Mouse (Mus musculus) stomach, embryonic 16.5 days (tissue): Measurements from ENCODE around the gene Cacna2d3. TPM values are rescaled to one million over a fixed set of nuclear protein-coding genes. Genes with fewer than 3 reads are reported as not detected.

Source experiments
- ATAC-seq: fragments of 200-750 bp; cut with Nextera tagmentation; 2 replicates; pipeline ENCODE4 v1.8.0; 2017; ENCODE audit warnings: moderate number of reproducible peaks, moderate TSS enrichment; ENCODE audit not compliant: insufficient read depth, low FRiP score
- H3K27ac ChIP-seq: fragments of 300-500 bp; sonication (generic); 2 replicates; pipeline ENCODE4 v1.5.1; 2014; ENCODE audit warnings: low read length
- H3K27me3 ChIP-seq: fragments of 300-500 bp; sonication (generic); 2 replicates; pipeline ENCODE4 v1.6.1; 2014; ENCODE audit warnings: low read length, control low read depth, mixed read lengths; ENCODE audit not compliant: control insufficient read depth, insufficient read depth
- H3K36me3 ChIP-seq: fragments of 300-500 bp; sonication (generic); 2 replicates; pipeline ENCODE4 v1.6.1; 2014; ENCODE audit warnings: low read length; ENCODE audit not compliant: control insufficient read depth, insufficient read depth
- H3K4me1 ChIP-seq: fragments of 300-500 bp; sonication (generic); 2 replicates; pipeline ENCODE4 v1.6.1; 2014; ENCODE audit warnings: low read length, control low read depth, mixed read lengths; ENCODE audit not compliant: control insufficient read depth, insufficient read depth
- H3K4me2 ChIP-seq: fragments of 300-500 bp; sonication (generic); 2 replicates; pipeline ENCODE4 v1.6.1; 2014; ENCODE audit warnings: low read depth, low read length, mixed read lengths
- H3K4me3 ChIP-seq: fragments of 300-500 bp; sonication (generic); replicated peaks from 2 replicates; pipeline ENCODE4 v1.5.1; 2014; ENCODE audit warnings: mild to moderate bottlenecking, low read length
- H3K9ac ChIP-seq: fragments of 300-500 bp; sonication (generic); 2 replicates; pipeline ENCODE4 v1.6.1; 2014; ENCODE audit warnings: low read length
- H3K9me3 ChIP-seq: fragments of 300-500 bp; sonication (generic); replicated peaks from 2 replicates; pipeline ENCODE4 v1.6.1; 2016; ENCODE audit warnings: low read length, control low read depth; ENCODE audit not compliant: control insufficient read depth
- WGBS: fragments of 180-500 bp; shearing (Covaris S2); extraction: QIAGEN DNeasy Blood & Tissue Kit; methylation state at CpG from one replicate; pipeline ENCODE4 v1.1.7; 2014; 5-methylcytosine and 5-hydroxymethylcytosine counted together
- polyA plus RNA-seq: library from polyadenylated mRNA; unstranded; fragments of >200 nt; fragmentation: Nextera tagmentation; extraction: Ambion mirVana; gene quantifications from 2 replicates; pipeline ENCODE4 v1.2.1, GENCODE M21; 2015

Gene Cacna2d3
- polyA plus RNA-seq, 1 experiment from 2014 or later = 1.6 TPM

GRCm38 (mm10) chr14:29556152-29556551 lies 165.5 kb downstream of the Cacna2d3 start:
- no peaks in the 10 kb centered on the region for H3K36me3 ChIP-seq
- no peak overlapping the region for H3K4me3 ChIP-seq
- ATAC-seq = no peak
- H3K4me1 ChIP-seq = no peaks in the 10 kb centered on the region
- no peaks in the 10 kb centered on the region for H3K9me3 ChIP-seq
- H3K27ac ChIP-seq = no peak overlapping the region
- WGBS = 90% methylated on average over 3 of the region's 3 CpGs
- no peak overlapping the region for H3K4me2 ChIP-seq
- no peak overlapping the region for H3K9ac ChIP-seq
- no peaks in the 10 kb centered on the region for H3K27me3 ChIP-seq

- 77% methylated on average over 5 of the region's 5 CpGs for WGBS
Measured at GRCm38 (mm10) chr14:29552471-29552870, 169.2 kb downstream of the Cacna2d3 start.

GRCm38 (mm10) chr14:29548646-29549045 lies 173.0 kb downstream of the Cacna2d3 start:
- no peak overlapping the region for H3K4me3 ChIP-seq
- H3K4me1 ChIP-seq = no peaks in the 10 kb centered on the region
- H3K27me3 ChIP-seq = no peaks in the 10 kb centered on the region
- no peaks in the 10 kb centered on the region for H3K36me3 ChIP-seq
- H3K9me3 ChIP-seq = no peaks in the 10 kb centered on the region
- no peak for ATAC-seq
- WGBS = 79% methylated on average over 5 of the region's 5 CpGs
- no peak overlapping the region for H3K27ac ChIP-seq
- no peak overlapping the region for H3K9ac ChIP-seq
- H3K4me2 ChIP-seq = no peak overlapping the region

More at GRCm38 (mm10) chr14:29552471-29552870, 169.2 kb downstream of the Cacna2d3 start:
- Histone ChIP-seq H3K4me2 (no peak overlapping the region), H3K27ac (no peak overlapping the region), H3K9ac (no peak overlapping the region), H3K4me3 (no peak overlapping the region), H3K27me3 (no peaks in the 10 kb centered on the region), H3K4me1 (no peaks in the 10 kb centered on the region), H3K9me3 (no peaks in the 10 kb centered on the region), H3K36me3 (no peaks in the 10 kb centered on the region)
- ATAC-seq = no peak

GRCm38 (mm10) chr14:29530516-29530915 lies 191.1 kb downstream of the Cacna2d3 start:
- H3K9me3 ChIP-seq = no peaks in the 10 kb centered on the region
- ATAC-seq = no peak
- no peaks in the 10 kb centered on the region for H3K4me1 ChIP-seq
- no peak overlapping the region for H3K27ac ChIP-seq
- H3K36me3 ChIP-seq = no peaks in the 10 kb centered on the region
- H3K9ac ChIP-seq = no peak overlapping the region
- no peak overlapping the region for H3K4me2 ChIP-seq
- no peaks in the 10 kb centered on the region for H3K27me3 ChIP-seq
- 61% methylated on average over 3 of the region's 3 CpGs for WGBS
- H3K4me3 ChIP-seq = no peak overlapping the region

DNA sequence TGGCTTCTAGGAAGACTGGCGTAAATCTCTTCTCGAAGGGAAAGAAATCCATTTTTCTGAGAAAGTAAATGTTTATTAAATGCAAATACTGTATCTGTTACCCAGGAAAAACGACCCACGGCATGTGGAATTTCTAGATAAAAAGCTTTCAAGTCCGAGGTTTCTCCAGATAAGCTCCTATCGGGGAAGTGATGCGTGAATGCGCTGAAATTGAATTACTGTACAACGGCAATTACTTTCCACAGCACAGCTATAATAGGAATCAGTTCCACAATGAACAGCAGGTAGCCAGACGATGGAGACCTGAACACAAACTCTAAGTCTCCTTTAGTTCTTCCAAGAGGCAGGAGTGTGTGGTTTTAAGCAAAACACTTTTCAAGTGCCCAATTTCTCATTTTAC lies 193.0 kb downstream of the Cacna2d3 start:
- WGBS = 48% methylated on average over 10 of the region's 10 CpGs
- H3K27me3 ChIP-seq = no peaks in the 10 kb centered on the region
- no peaks in the 10 kb centered on the region for H3K9me3 ChIP-seq
- no peak overlapping the region for H3K4me3 ChIP-seq
- H3K27ac ChIP-seq = no peak overlapping the region
- no peak for ATAC-seq
- no peak overlapping the region for H3K9ac ChIP-seq
- no peaks in the 10 kb centered on the region for H3K4me1 ChIP-seq
- H3K4me2 ChIP-seq = no peak overlapping the region
- no peaks in the 10 kb centered on the region for H3K36me3 ChIP-seq

- 66% methylated on average over 7 of the region's 7 CpGs for WGBS
Measured at GRCm38 (mm10) chr14:29519751-29520669, 201.7 kb downstream of the Cacna2d3 start.

GRCm38 (mm10) chr14:29502667-29503066 lies 219.0 kb downstream of the Cacna2d3 start:
- no peaks in the 10 kb centered on the region for H3K36me3 ChIP-seq
- H3K4me2 ChIP-seq = no peak overlapping the region
- no peak overlapping the region for H3K9ac ChIP-seq
- no peak for ATAC-seq
- H3K9me3 ChIP-seq = no peaks in the 10 kb centered on the region
- no peaks in the 10 kb centered on the region for H3K27me3 ChIP-seq
- 62% methylated on average over 5 of the region's 5 CpGs for WGBS
- H3K4me1 ChIP-seq = no peaks in the 10 kb centered on the region
- no peak overlapping the region for H3K4me3 ChIP-seq
- no peak overlapping the region for H3K27ac ChIP-seq

More at GRCm38 (mm10) chr14:29519751-29520669, 201.7 kb downstream of the Cacna2d3 start:
- no peak for ATAC-seq
- H3K9ac ChIP-seq = no peak overlapping the region
- H3K4me3 ChIP-seq = no peak overlapping the region
- H3K36me3 ChIP-seq = no peaks in the 10 kb centered on the region
- no peak overlapping the region for H3K4me2 ChIP-seq
- no peaks in the 10 kb centered on the region for H3K9me3 ChIP-seq
- H3K27me3 ChIP-seq = no peaks in the 10 kb centered on the region
- no peaks in the 10 kb centered on the region for H3K4me1 ChIP-seq
- H3K27ac ChIP-seq = no peak overlapping the region

- H3K4me3 ChIP-seq = no peak overlapping the region
- no peak overlapping the region for H3K4me2 ChIP-seq
- no peaks in the 10 kb centered on the region for H3K36me3 ChIP-seq
- H3K9ac ChIP-seq = no peak overlapping the region
- H3K27me3 ChIP-seq = no peaks in the 10 kb centered on the region
- H3K9me3 ChIP-seq = no peaks in the 10 kb centered on the region
- 34% methylated on average over 8 of the region's 8 CpGs for WGBS
- peak; percentile 62; the same call in 1 of the 2 replicates for ATAC-seq
- no peak overlapping the region for H3K27ac ChIP-seq
- no peaks in the 10 kb centered on the region for H3K4me1 ChIP-seq
Measured at GRCm38 (mm10) chr14:29498546-29499290, 222.9 kb downstream of the Cacna2d3 start.

DNA sequence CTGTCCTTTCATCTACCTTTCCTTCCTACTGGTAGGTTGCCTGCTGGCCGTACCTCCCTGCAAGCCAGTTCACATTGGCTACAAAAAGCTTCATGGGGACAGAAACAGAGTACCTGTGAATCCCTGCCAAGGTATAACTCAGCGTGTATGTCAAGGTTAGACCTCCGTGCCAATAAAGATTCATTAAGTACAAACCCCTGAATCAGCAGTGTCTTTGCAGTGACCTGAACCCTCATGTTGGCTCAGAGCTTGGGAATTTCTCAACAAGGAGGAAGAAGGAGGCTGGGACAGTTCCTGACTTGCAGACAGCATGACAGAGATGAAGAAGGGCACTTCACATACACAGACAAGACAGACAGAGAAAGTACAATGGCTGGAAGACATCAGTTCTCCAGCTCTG lies 225.1 kb downstream of the Cacna2d3 start:
- Histone ChIP-seq H3K9me3 (no peaks in the 10 kb centered on the region), H3K4me1 (no peaks in the 10 kb centered on the region), H3K36me3 (no peaks in the 10 kb centered on the region), H3K4me2 (no peak overlapping the region), H3K9ac (no peak overlapping the region), H3K27me3 (no peaks in the 10 kb centered on the region), H3K27ac (no peak overlapping the region), H3K4me3 (no peak overlapping the region)
- no peak for ATAC-seq
- WGBS = 78% methylated on average over 3 of the region's 3 CpGs
